In the genomic region with DNA sequence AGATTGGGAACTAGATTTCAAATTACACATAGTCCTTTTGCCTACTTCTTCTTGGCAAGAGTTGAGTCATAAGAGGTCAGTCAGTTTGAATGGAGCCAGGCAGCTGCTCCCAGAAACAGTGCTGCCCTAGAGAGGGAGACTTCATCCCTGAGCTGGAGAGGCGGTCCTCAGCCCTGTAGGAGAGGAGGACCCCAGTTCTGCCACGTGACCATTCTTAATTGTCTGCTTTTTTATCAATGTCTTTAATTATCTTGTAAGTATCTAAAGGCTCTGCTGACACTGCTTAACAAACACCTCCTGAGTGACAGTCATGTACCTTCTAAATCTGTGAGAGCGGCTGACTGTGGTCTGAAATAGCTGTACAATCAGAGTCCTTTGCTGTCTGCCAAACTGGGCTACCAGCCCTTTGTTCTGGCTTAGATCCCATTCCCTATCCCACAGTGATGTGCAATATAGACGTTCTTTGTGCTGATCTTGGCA, we compare ENCODE assay signal across 9 mouse cellular contexts. TPM values are rescaled to one million over a fixed set of nuclear protein-coding genes. Genes with fewer than 3 reads are reported as not detected.
DNase-seq lines count a peak whose midpoint lies in the region; ATAC-seq lines count a peak whose summit lies in the region.
"Had no signal": no experiment of that assay in that cellular context is flagged by ENCODE, and none has a peak within 500 bp of the region (broad histone marks: within the 10 kb centered on the region; RNA-seq: fewer than 3 reads in every experiment).

No protein-coding gene starts in this region.

- DNase-seq in brain, adult 2 months (ENCODE audit: low read depth, low spot score) = peak; percentile 87
- DNase-seq in left cerebral cortex, postnatal 14 days (ENCODE audit: low spot score in 2 of 2) = peak; percentile 31 to 68
- no peak for DNase-seq in embryo, embryonic 11 days
- no peak for DNase-seq in neural tube, embryonic 10.5 days (ENCODE audit: extremely low spot score, low spot score)
- DNase-seq: kidney, adult 2 months; thymus, adult 18-20 months had no signal

- H3K36me3 ChIP-seq in hindbrain, embryonic 15.5 days = 0 out of 2 replicates have a peak, but pooled peaks cover 4% of the 10 kb centered on the region
- 0 out of 2 replicates have a peak, but pooled peaks cover 4% of the 10 kb centered on the region for H3K36me3 ChIP-seq in hindbrain, embryonic 12.5 days
- 0 out of 2 replicates have a peak, but pooled peaks cover 3% of the 10 kb centered on the region for H3K36me3 ChIP-seq in heart, embryonic 11.5 days (ENCODE audit: control insufficient read depth, insufficient read depth, low read length)

- no peak overlapping the region for H3K27ac ChIP-seq in hindbrain, embryonic 15.5 days (replicated peaks)
- no peak overlapping the region for H3K27ac ChIP-seq in hindbrain, embryonic 12.5 days
- peak overlapping the region; percentile 3; the same call in 1 of the 2 replicates for H3K27ac ChIP-seq in heart, embryonic 11.5 days (ENCODE audit: low read depth, low read length)

- peak; percentile 45; the same call in 1 of the 2 replicates for ATAC-seq in hindbrain, embryonic 15.5 days (ENCODE audit: low FRiP score, low read depth)
- no peak for ATAC-seq in hindbrain, embryonic 12.5 days (ENCODE audit: low FRiP score)
- ATAC-seq in heart, embryonic 11.5 days (replicated peaks; ENCODE audit: insufficient number of reproducible peaks, low FRiP score, low TSS enrichment) = 0 out of 2 replicates have a peak, but pooled peaks have one; percentile 42

- H3K27me3 ChIP-seq in hindbrain, embryonic 15.5 days = no peaks in the 10 kb centered on the region
- no peaks in the 10 kb centered on the region for H3K27me3 ChIP-seq in hindbrain, embryonic 12.5 days
- no peaks in the 10 kb centered on the region for H3K27me3 ChIP-seq in heart, embryonic 11.5 days (ENCODE audit: control insufficient read depth, insufficient read depth, low read length)

- no peaks in the 10 kb centered on the region for H3K9me3 ChIP-seq in hindbrain, embryonic 15.5 days
- no peaks in the 10 kb centered on the region for H3K9me3 ChIP-seq in hindbrain, embryonic 12.5 days (replicated peaks)
- H3K9me3 ChIP-seq in heart, embryonic 11.5 days (replicated peaks; ENCODE audit: control insufficient read depth, low read length) = no peaks in the 10 kb centered on the region

- H3K4me3 ChIP-seq in hindbrain, embryonic 15.5 days = no peak overlapping the region
- H3K4me3 ChIP-seq in hindbrain, embryonic 12.5 days = no peak overlapping the region
- no peak overlapping the region for H3K4me3 ChIP-seq in heart, embryonic 11.5 days (ENCODE audit: low read depth, low read length)

- 55% methylated on average over 4 of the region's 4 CpGs for WGBS in hindbrain, embryonic 15.5 days
- 75% methylated on average over 4 of the region's 4 CpGs for WGBS in hindbrain, embryonic 12.5 days
- 49% methylated on average over 4 of the region's 4 CpGs for WGBS in heart, embryonic 11.5 days (ENCODE audit: insufficient replicate concordance)

- no peaks in the 10 kb centered on the region for H3K4me1 ChIP-seq in hindbrain, embryonic 15.5 days (replicated peaks)
- no peaks in the 10 kb centered on the region for H3K4me1 ChIP-seq in hindbrain, embryonic 12.5 days
- peaks cover 11% of the 10 kb centered on the region for H3K4me1 ChIP-seq in heart, embryonic 11.5 days (ENCODE audit: control insufficient read depth, insufficient read depth, low read length)

- H3K4me2 ChIP-seq in hindbrain, embryonic 15.5 days = no peak overlapping the region
- no peak overlapping the region for H3K4me2 ChIP-seq in hindbrain, embryonic 12.5 days (replicated peaks)
- no peak overlapping the region for H3K4me2 ChIP-seq in heart, embryonic 11.5 days

- no peak overlapping the region for H3K9ac ChIP-seq in hindbrain, embryonic 15.5 days
- no peak overlapping the region for H3K9ac ChIP-seq in hindbrain, embryonic 12.5 days
- H3K9ac ChIP-seq in heart, embryonic 11.5 days (ENCODE audit: low read depth, low read length) = no peak overlapping the region

- intact Hi-C loops in left cerebral cortex, postnatal 14 days (cut with DNase I) = no loop called here

RNA-seq across cellular contexts. Expression of gene Limd1, which starts 11.3 kb away (rescaled TPM):
- polyA plus RNA-seq in hindbrain, embryonic 15.5 days (2015; fragmentation: Nextera tagmentation; extraction: Ambion mirVana) = 13.8 and 14.3 TPM in 2 replicates
- polyA plus RNA-seq in hindbrain, embryonic 12.5 days (2016; fragmentation: Nextera tagmentation; extraction: Ambion mirVana) = 39.2 and 41.3 TPM in 2 replicates
- polyA plus RNA-seq in heart, embryonic 11.5 days (2014; fragmentation: Nextera tagmentation; extraction: Ambion mirVana) = 30.9 and 32.4 TPM in 2 replicates
- total RNA-seq in left cerebral cortex, postnatal 14 days (2021) = 1 to 10 TPM; 8.1 to 8.9 TPM

Comparison
In these comparisons a context has a peak if more than half of its experiments do, and no peak if none do; other contexts are left out.
1. DNase-seq: peak in brain, adult 2 months (single experiment) and left cerebral cortex, postnatal 14 days (2 of 2); none in embryo, embryonic 11 days (single experiment) and neural tube, embryonic 10.5 days (single experiment).